9 mouse cellular contexts compared by ENCODE assay signal in the genomic region with DNA sequence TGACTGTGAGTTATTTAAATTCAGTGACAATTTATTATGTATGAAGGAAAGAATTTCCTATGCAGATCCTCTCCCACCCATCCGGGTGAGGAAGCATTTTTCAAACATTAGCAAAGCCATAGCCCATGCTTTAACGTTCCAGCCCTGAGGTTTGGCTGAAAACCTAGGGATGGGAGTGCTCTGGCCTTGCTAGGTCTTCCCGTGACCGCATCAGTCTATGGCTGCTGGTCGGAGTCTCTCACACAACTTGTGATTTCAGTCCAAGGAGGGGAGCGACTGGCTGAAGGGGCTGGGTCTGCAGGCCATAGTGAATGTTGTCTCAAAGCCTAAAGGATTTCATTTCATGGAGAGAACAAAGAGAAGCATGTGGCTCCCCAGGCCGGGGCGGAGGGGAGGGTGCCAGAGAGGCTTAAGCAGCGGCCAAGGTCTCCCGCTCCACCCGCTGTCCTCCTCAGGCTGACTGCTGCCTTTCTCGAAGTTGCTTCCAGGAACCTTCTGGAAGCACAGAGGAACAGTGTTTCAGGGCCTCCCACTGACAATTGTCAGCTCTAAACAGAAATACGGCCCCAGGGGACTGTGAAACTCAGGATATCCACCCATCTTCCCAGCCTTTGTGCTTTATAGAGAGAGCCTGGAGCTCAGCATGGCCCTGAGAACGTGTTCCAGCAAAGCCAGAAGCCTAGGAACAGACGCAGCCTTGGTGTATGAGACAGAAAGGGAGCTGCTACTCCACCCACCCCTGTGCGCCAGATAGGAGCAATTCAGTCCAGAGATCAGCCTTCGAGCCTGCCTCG. TPM values are rescaled to one million over a fixed set of nuclear protein-coding genes. Genes with fewer than 3 reads are reported as not detected.
DNase-seq lines count a peak whose midpoint lies in the region; ATAC-seq and TF ChIP-seq lines count a peak whose summit lies in the region.
"Had no signal": no experiment of that assay in that cellular context is flagged by ENCODE, and none has a peak within 500 bp of the region (broad histone marks: within the 10 kb centered on the region; RNA-seq: fewer than 3 reads in every experiment).

No protein-coding gene starts in this region.

- ATAC-seq in heart, embryonic 12.5 days (ENCODE audit: insufficient number of reproducible peaks, low FRiP score), result no peak
- peak; percentile 78 for ATAC-seq in hindbrain, postnatal 0 days

- H3K9ac ChIP-seq in heart, embryonic 12.5 days, result no peak overlapping the region
- H3K9ac ChIP-seq in hindbrain, postnatal 0 days (replicated peaks; ENCODE audit: low read length), result peak overlapping the region; percentile 18; the same call in 1 of the 2 replicates

- peaks cover 25% of the 10 kb centered on the region for H3K4me1 ChIP-seq in heart, embryonic 12.5 days (replicated peaks)
- peaks cover 14% of the 10 kb centered on the region; the same call in 1 of the 2 replicates for H3K4me1 ChIP-seq in hindbrain, postnatal 0 days (ENCODE audit: insufficient read depth, low read length)

- H3K9me3 ChIP-seq in heart, embryonic 12.5 days (replicated peaks), result no peaks in the 10 kb centered on the region
- no peaks in the 10 kb centered on the region for H3K9me3 ChIP-seq in hindbrain, postnatal 0 days (ENCODE audit: low read length)

- no peak overlapping the region for H3K27ac ChIP-seq in heart, embryonic 12.5 days (ENCODE audit: poor library complexity, severe bottlenecking)
- peak overlapping the region; percentile 84 for H3K27ac ChIP-seq in gastrocnemius, adult 2 months
- peak overlapping the region; percentile 82 for H3K27ac ChIP-seq in hindbrain, postnatal 0 days

- H3K4me2 ChIP-seq in heart, embryonic 12.5 days, result no peak overlapping the region
- H3K4me2 ChIP-seq in hindbrain, postnatal 0 days (ENCODE audit: low read depth, low read length), result 0 out of 2 replicates have a peak overlapping the region, but pooled peaks have one; percentile 2

- peaks cover 39% of the 10 kb centered on the region for H3K36me3 ChIP-seq in heart, embryonic 12.5 days
- H3K36me3 ChIP-seq in hindbrain, postnatal 0 days (ENCODE audit: insufficient read depth, low read length), result no peaks in the 10 kb centered on the region

- 69% methylated on average over 18 of the region's 18 CpGs for WGBS in heart, embryonic 12.5 days
- WGBS in hindbrain, postnatal 0 days, result 23% methylated on average over 18 of the region's 18 CpGs

- no peaks in the 10 kb centered on the region for H3K27me3 ChIP-seq in heart, embryonic 12.5 days (replicated peaks)
- no peaks in the 10 kb centered on the region for H3K27me3 ChIP-seq in hindbrain, postnatal 0 days (ENCODE audit: insufficient read depth, low read length)
- H3K27me3 ChIP-seq: CH12.LX had no signal

- DNase-seq in heart, adult 18-20 months, result peak; percentile 69 to 76
- DNase-seq in adrenal gland, postnatal 36 days, result peak; percentile 50 to 51
- peak; percentile 72 for DNase-seq in gastrocnemius, adult 2 months
- DNase-seq in hindbrain, postnatal 0 days (ENCODE audit: low spot score), result peak; percentile 65
- DNase-seq in lung, postnatal 10 days, result peak; percentile 58
- DNase-seq in testis, postnatal 10 days (ENCODE audit: low spot score), result peak; percentile 66
- no peak for DNase-seq in left cerebral cortex, postnatal 36 days (ENCODE audit: low spot score in 2 of 2)

- no peak for TF ChIP-seq CTCF in gastrocnemius, adult 2 months (IDR thresholded peaks at IDR 0.05)
- no peak for TF ChIP-seq CTCF in hindbrain, postnatal 0 days (IDR thresholded peaks at IDR 0.05; ENCODE audit: low read depth)

- intact Hi-C loops in gastrocnemius, adult 2 months (cut with DNase I), result no loop called here
- intact Hi-C loops in left cerebral cortex, postnatal 36 days (cut with DNase I), result loop anchor here (5.0 kb wide), 1 partner anchor 35 kb away; no protein-coding TSS in a partner anchor

- no peak overlapping the region for H3K4me3 ChIP-seq in heart, embryonic 12.5 days
- H3K4me3 ChIP-seq in gastrocnemius, adult 2 months, result peak overlapping the region; percentile 41
- no peak overlapping the region for H3K4me3 ChIP-seq in hindbrain, postnatal 0 days (ENCODE audit: low read length)

RNA-seq across cellular contexts. Expression of a gene that starts 38.6 kb away (rescaled TPM):
- total RNA-seq in heart, adult 18-20 months (2021), result 1 to 10 TPM in 1 of 2 experiments, not detected in 1; 4.0 TPM
- polyA plus RNA-seq in heart, embryonic 12.5 days (2016; fragmentation: Nextera tagmentation; extraction: Ambion mirVana), result not detected in 2 replicates
- 1 to 10 TPM; 1.9 to 2.2 TPM for total RNA-seq in adrenal gland, postnatal 36 days (2021)
- not detected for total RNA-seq in gastrocnemius, adult 2 months (2021)
- 0.16 and 6.4 TPM in 2 replicates for total RNA-seq in hindbrain, postnatal 0 days (2014; rRNA removed)
- polyA plus RNA-seq in hindbrain, postnatal 0 days (2015; fragmentation: Nextera tagmentation; extraction: Ambion mirVana), result not detected in 2 replicates
- not detected for total RNA-seq in left cerebral cortex, postnatal 36 days (2021)
- total RNA-seq: CH12.LX had no signal

RNA-seq across cellular contexts. Expression of a gene that starts 42.1 kb away (rescaled TPM):
- total RNA-seq in heart, adult 18-20 months (2021), result 10 to 100 TPM; 11.3 to 11.6 TPM
- polyA plus RNA-seq in heart, embryonic 12.5 days (2016; fragmentation: Nextera tagmentation; extraction: Ambion mirVana), result 19.2 and 19.5 TPM in 2 replicates
- 10 to 100 TPM; 32.9 to 33.9 TPM for total RNA-seq in adrenal gland, postnatal 36 days (2021)
- 10 to 100 TPM in 1 of 2 experiments, 1 to 10 TPM in 1; 8.4 to 17.8 TPM for total RNA-seq in gastrocnemius, adult 2 months (2021)
- 10.1 and 13.3 TPM in 2 replicates for total RNA-seq in hindbrain, postnatal 0 days (2014; rRNA removed)
- polyA plus RNA-seq in hindbrain, postnatal 0 days (2015; fragmentation: Nextera tagmentation; extraction: Ambion mirVana), result 11.9 and 12.4 TPM in 2 replicates
- 10 to 100 TPM; 11.3 to 14.8 TPM for total RNA-seq in left cerebral cortex, postnatal 36 days (2021)

RNA-seq across cellular contexts. Expression of a gene that starts 50.9 kb away (rescaled TPM):
- 10 to 100 TPM; 30.7 to 31.1 TPM for total RNA-seq in heart, adult 18-20 months (2021)
- polyA plus RNA-seq in heart, embryonic 12.5 days (2016; fragmentation: Nextera tagmentation; extraction: Ambion mirVana), result 33.3 and 36.0 TPM in 2 replicates
- 10 to 100 TPM; 51.6 to 59.1 TPM for total RNA-seq in adrenal gland, postnatal 36 days (2021)
- 10 to 100 TPM; 23.7 to 24.2 TPM for total RNA-seq in gastrocnemius, adult 2 months (2021)
- total RNA-seq in hindbrain, postnatal 0 days (2014; rRNA removed), result 6.4 and 14.1 TPM in 2 replicates
- polyA plus RNA-seq in hindbrain, postnatal 0 days (2015; fragmentation: Nextera tagmentation; extraction: Ambion mirVana), result 5.8 and 6.2 TPM in 2 replicates
- 10 to 100 TPM; 17.0 to 20.2 TPM for total RNA-seq in left cerebral cortex, postnatal 36 days (2021)

Comparison
In these comparisons a context has a peak if more than half of its experiments do, and no peak if none do; other contexts are left out.
1. DNase-seq: peak in heart, adult 18-20 months (2 of 2), adrenal gland, postnatal 36 days (2 of 2), gastrocnemius, adult 2 months (single experiment), hindbrain, postnatal 0 days (single experiment), lung, postnatal 10 days (single experiment) and testis, postnatal 10 days (single experiment); none in left cerebral cortex, postnatal 36 days (0 of 2).